Mouse (Mus musculus): ENCODE measurements around the gene Fgf10. TPM values are rescaled to one million over a fixed set of nuclear protein-coding genes. Genes with fewer than 3 reads are reported as not detected.

The Fgf10 gene
- total RNA-seq, 2 experiments from 2014 or later, result 3.4 to 4.1 TPM

- no peak for DNase-seq (ENCODE audit: low spot score in 2 of 2)
Observed at GRCm38 (mm10) chr13:118834021-118834420, 164.4 kb downstream of the Fgf10 start.

- no peak for DNase-seq (ENCODE audit: low spot score in 2 of 2)
Observed at GRCm38 (mm10) chr13:118835078-118835477, 165.5 kb downstream of the Fgf10 start.

Data from left cerebral cortex, adult 18-20 months (tissue).